Mouse (Mus musculus) liver, embryonic 16.5 days (tissue): ENCODE data around the gene Palb2. TPM values are rescaled to one million over a fixed set of nuclear protein-coding genes. Genes with fewer than 3 reads are reported as not detected.

Experiments
- polyA plus RNA-seq: library from polyadenylated mRNA; unstranded; fragments of >200 nt; fragmentation: Nextera tagmentation; extraction: Ambion mirVana; gene quantifications from 2 replicates; pipeline ENCODE4 v1.2.1, GENCODE M21; 2015

Palb2 gene
- polyA plus RNA-seq, 1 experiment from 2014 or later: 10.5 TPM

Other genes starting within 250 kb of the Palb2 start
- gene Cog7, start 151.3 kb downstream of the Palb2 start, polyA plus RNA-seq: 9.6 and 9.9 TPM in 2 replicates
- 32.6 and 34.6 TPM in 2 replicates for gene Gga2, start 111.8 kb downstream of the Palb2 start, polyA plus RNA-seq
- gene Ubfd1, start 65.8 kb downstream of the Palb2 start, polyA plus RNA-seq: 12.4 and 14.7 TPM in 2 replicates
- 7.4 and 8.2 TPM in 2 replicates for gene Ears2, start 65.7 kb downstream of the Palb2 start, polyA plus RNA-seq
- gene Ndufab1, start 31.1 kb downstream of the Palb2 start, polyA plus RNA-seq: 389 and 415 TPM in 2 replicates
- gene Dctn5, start 56 bp upstream of the Palb2 start, polyA plus RNA-seq: 44.8 and 45.5 TPM in 2 replicates
- 92.9 and 99.1 TPM in 2 replicates for gene Plk1, start 26.5 kb upstream of the Palb2 start, polyA plus RNA-seq
- not detected in 2 replicates for gene Ern2, start 53.2 kb upstream of the Palb2 start, polyA plus RNA-seq
- gene Chp2, start 86.5 kb upstream of the Palb2 start, polyA plus RNA-seq: 3.1 TPM in 2 replicates
- gene Prkcb, start 155.8 kb upstream of the Palb2 start, polyA plus RNA-seq: 4.7 and 4.8 TPM in 2 replicates